Mouse (Mus musculus) lung, postnatal 0 days (tissue): ENCODE measurements around the gene Smim5.

Experiments used
- CTCF ChIP-seq: IDR thresholded peaks from 2 replicates; pipeline ENCODE4 v1.5.1; 2016; ENCODE audit warnings: antibody characterized with exemption, mild to moderate bottlenecking
- EP300 ChIP-seq: IDR thresholded peaks from 2 replicates; pipeline ENCODE4 v1.6.1; 2016; ENCODE audit warnings: antibody characterized with exemption, mild to moderate bottlenecking, control low read depth

GRCm38 (mm10) chr11:115900561-115901337, 983 bp downstream of the Smim5 start:
- TF ChIP-seq CTCF: no peak
- TF ChIP-seq EP300: no peak
